Mouse (Mus musculus) brain, embryonic 18.5 days (tissue): ENCODE data around the gene Rsph4a.
A peak's percentile ranks its signal among the peaks of the same experiment; 100 is the strongest.
"Not testable (repeated sequence)": the region's sequence is repeated elsewhere in the genome, so short reads cannot be mapped to it uniquely, and the experiment has no call there.

Experiments
- DNase-seq: peaks from one replicate; pipeline ENCODE4 v3.0.0-alpha.2; 2012; ENCODE audit warnings: low read depth, low spot score

Rsph4a gene

GRCm38 (mm10) chr10:33904530-33905481 is at the start of gene Rsph4a:
TSS of gene Rsph4a (plus strand) at chr10:33905111.
- peak; percentile 60 for DNase-seq

GRCm38 (mm10) chr10:33857421-33857820 is 47.5 kb upstream of the Rsph4a start, which contains the start of gene Sult3a1:
TSS of gene Sult3a1 (plus strand) at chr10:33857721.
- DNase-seq, result no peak

DNA sequence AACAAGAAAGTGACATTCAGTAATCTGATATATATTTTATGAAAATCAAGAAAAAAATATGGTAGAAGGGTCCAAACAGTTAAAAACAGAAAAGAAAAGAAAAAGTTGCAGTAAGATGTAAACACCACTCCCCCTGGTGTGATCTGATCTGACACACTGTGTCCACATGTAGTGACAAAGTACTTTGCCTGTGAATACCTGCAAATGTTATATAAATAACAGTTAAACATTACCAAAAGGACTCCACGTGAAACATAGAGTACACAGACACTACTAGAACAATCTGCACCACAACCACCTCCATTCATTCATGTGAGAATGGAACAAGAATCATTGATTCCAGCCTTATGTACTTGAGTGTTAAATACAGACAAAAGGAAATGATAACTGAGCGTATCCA is 38.9 kb upstream of the Rsph4a start:
- DNase-seq, result no peak

DNA sequence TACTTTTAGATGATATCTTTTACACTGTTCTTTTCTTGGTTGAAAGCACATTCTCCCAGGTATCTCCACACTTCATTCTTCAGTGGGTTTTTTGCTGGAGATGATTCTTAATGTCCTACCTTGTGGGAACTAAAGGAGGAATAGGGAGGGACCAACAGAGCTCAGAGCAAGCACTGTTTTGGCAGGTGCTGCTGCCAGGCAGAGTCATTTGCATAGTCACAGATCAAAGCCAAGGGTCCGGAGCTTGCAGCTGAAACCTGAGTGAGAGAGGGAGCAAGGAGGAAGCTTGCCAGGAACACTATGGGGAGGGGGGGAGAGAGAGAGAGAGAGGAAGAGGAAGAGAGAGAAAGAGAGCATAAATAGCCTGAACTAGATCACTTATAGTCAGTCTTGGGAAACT is 34.5 kb upstream of the Rsph4a start:
- DNase-seq, result no peak

DNA sequence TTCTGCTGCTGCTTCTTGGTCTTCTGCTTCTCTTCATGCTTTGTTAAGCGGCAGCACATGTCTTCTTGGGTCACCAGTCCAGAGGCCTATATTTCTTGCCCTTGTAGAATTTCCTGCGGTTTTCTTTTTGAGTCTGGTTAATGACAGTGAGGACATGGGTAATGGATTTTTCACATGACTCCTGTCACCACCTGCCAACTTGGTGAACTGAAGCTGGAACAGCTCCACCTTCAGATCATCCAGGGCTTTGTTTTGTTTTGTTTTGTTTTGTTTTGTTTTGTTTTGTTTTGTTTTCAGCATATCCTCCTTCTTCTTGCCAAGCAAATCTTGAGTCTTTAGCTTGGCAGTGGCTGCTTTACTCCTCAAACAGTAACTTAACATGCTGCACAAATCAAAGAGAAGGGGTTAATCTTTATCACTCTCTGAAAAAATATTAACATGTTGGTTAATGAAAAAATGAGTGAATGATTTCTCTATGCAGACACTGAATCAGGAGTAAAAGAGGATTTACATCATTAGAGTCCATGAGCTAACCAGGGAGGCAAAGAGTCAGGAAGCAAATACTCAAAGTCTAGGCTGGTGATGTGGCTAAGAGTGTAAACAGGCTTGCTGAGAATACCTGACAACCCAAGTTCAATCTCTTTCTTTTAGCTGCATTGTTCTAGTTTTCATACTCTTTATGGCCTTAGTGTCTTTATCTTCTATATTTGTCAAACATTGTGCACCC is 32.1 kb upstream of the Rsph4a start:
- DNase-seq, result no peak

- not testable (repeated sequence) for DNase-seq
Measured at GRCm38 (mm10) chr10:33882411-33882810, 22.5 kb upstream of the Rsph4a start.

DNA sequence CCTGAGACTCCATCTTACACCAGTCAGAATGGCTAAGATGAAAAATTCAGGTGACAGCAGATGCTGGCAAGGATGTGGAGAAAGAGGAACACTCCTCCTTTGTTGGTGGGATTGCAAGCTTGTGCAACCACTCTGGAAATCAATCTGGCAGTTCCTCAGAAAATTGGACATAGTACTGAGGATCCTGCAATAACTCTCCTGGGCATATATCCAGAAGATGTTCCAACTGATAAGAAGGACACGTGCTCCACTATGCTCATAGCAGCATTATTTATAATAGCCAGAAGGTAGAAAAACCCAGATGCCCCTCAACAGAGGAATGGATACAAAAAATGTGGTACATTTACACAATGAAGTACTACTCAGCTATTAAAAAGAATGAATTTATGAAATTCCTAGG is 3.4 kb upstream of the Rsph4a start:
- not testable (repeated sequence) for DNase-seq

GRCm38 (mm10) chr10:33905489-33905888 is 578 bp downstream of the Rsph4a start:
- no peak for DNase-seq

DNA sequence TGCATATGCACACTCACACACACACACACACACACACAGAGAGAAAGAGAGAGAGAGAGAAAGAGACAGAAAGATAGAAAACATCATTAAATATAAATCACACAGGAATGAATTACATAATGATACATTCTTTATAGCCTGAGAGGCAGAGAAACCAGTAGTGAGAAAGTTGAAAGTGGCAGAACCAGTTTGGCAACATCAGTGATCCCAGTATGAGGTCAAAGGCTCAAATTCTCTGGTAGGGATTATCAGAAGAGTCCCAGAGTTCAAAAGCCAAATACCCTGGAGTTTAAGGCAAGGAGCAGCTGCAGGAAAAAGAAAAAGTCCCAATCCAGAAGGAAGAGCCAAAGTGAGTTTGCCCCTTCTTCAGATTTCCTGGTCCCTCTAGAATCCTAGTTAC is 35.8 kb downstream of the Rsph4a start:
- no peak for DNase-seq

DNA sequence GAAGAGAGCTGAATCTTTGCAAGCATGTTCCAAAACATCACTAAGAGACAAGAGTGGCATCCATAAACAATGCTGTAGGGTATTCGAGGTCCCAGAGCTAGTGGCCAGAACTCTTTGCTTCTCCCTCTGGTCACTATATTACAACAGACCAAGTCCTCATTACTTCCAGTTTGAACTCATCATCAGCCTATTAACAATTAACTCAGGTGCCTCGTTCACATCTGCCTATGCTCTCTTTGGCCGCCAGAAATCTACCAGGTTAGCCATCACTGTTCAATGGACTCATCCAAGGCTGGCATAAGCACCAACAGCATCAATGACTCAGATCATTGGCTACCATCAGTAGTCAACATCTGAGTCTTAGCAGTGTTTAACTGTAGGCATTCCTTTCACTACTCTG is 40.5 kb downstream of the Rsph4a start:
- DNase-seq, result no peak

- no peak for DNase-seq
Measured at GRCm38 (mm10) chr10:33946336-33946735, 41.4 kb downstream of the Rsph4a start.

- DNase-seq, result peak; percentile 67
Measured at GRCm38 (mm10) chr10:33950803-33951583, 46.1 kb downstream of the Rsph4a start, which contains the start of gene Zup1. TSS of gene Zup1 (minus strand) at chr10:33951269.

- DNase-seq, result no peak
Measured at GRCm38 (mm10) chr10:33952509-33952908, 47.6 kb downstream of the Rsph4a start.
